Mouse (Mus musculus) brain, adult 2 months (tissue): Measurements from ENCODE around the gene Olfr748.
"Not testable (repeated sequence)": the region's sequence is repeated elsewhere in the genome, so short reads cannot be mapped to it uniquely, and the experiment has no call there.

Experiments used
- DNase-seq: peaks from one replicate; pipeline ENCODE4 v3.0.0; 2011; ENCODE audit warnings: low read depth, low spot score

Olfr748 gene

GRCm38 (mm10) chr14:50707073-50707472 is at the start of gene Olfr748:
Olfr748 (plus strand) TSS chr14:50707373.
- no peak for DNase-seq

- no peak for DNase-seq
These were observed 14.1 kb upstream of the Olfr748 start, which contains the start of gene Olfr747 for GRCm38 (mm10) chr14:50693106-50693505. Olfr747 (minus strand) TSS chr14:50693206.

- not testable (repeated sequence) for DNase-seq
These were observed 12.7 kb downstream of the Olfr748 start for GRCm38 (mm10) chr14:50719875-50720274.

- DNase-seq = not testable (repeated sequence)
These were observed 15.2 kb downstream of the Olfr748 start for GRCm38 (mm10) chr14:50722371-50722770.

- DNase-seq = no peak
These were observed 33.2 kb downstream of the Olfr748 start for GRCm38 (mm10) chr14:50740334-50740733.

GRCm38 (mm10) chr14:50741584-50741983 is 34.4 kb downstream of the Olfr748 start:
- DNase-seq = no peak

GRCm38 (mm10) chr14:50744994-50745393 is 37.8 kb downstream of the Olfr748 start, which contains the start of gene Olfr749:
Olfr749 (minus strand) TSS chr14:50745094.
- no peak for DNase-seq

GRCm38 (mm10) chr14:50758416-50759085 is 51.4 kb downstream of the Olfr748 start:
- peak; percentile 76 for DNase-seq
